Mouse (Mus musculus) ZHBTc4 (cell line): ENCODE data around the gene Chuk.
A peak's percentile ranks its signal among the peaks of the same experiment; 100 is the strongest.

Experiments
- DNase-seq: peaks from one replicate; pipeline ENCODE4 v3.0.0-alpha.2; 2011; ENCODE audit warnings: low read depth, low spot score

The Chuk gene

GRCm38 (mm10) chr19:44107661-44108521 is 611 bp upstream of the Chuk start:
- no peak for DNase-seq

GRCm38 (mm10) chr19:44104393-44104792 is 2.9 kb downstream of the Chuk start:
- DNase-seq: no peak

- no peak for DNase-seq
These were observed 4.3 kb downstream of the Chuk start for GRCm38 (mm10) chr19:44103001-44103400.

- DNase-seq: no peak
These were observed 6.4 kb downstream of the Chuk start for GRCm38 (mm10) chr19:44100840-44101239.

GRCm38 (mm10) chr19:44086278-44086677 is 21.0 kb downstream of the Chuk start:
- peak; percentile 69 for DNase-seq

- no peak for DNase-seq
These were observed 26.4 kb downstream of the Chuk start for GRCm38 (mm10) chr19:44080920-44081319.

GRCm38 (mm10) chr19:44080023-44080422 is 27.3 kb downstream of the Chuk start:
- DNase-seq: no peak

GRCm38 (mm10) chr19:44077024-44077423 is 30.3 kb downstream of the Chuk start:
- DNase-seq: no peak

GRCm38 (mm10) chr19:44076457-44076856 is 30.8 kb downstream of the Chuk start:
- no peak for DNase-seq

- DNase-seq: peak; percentile 76
These were observed 32.3 kb downstream of the Chuk start for GRCm38 (mm10) chr19:44074986-44075385.

- peak; percentile 58 for DNase-seq
These were observed 36.1 kb downstream of the Chuk start for GRCm38 (mm10) chr19:44071166-44071565.

- DNase-seq: no peak
These were observed 37.4 kb downstream of the Chuk start for GRCm38 (mm10) chr19:44069914-44070232.

- peak; percentile 91 for DNase-seq
These were observed 38.0 kb downstream of the Chuk start, which contains the start of gene Erlin1 for GRCm38 (mm10) chr19:44069121-44069913. Erlin1 (minus strand) TSS chr19:44069785.

- no peak for DNase-seq
These were observed 39.0 kb downstream of the Chuk start for GRCm38 (mm10) chr19:44068232-44068631.

GRCm38 (mm10) chr19:44067323-44068049 is 39.8 kb downstream of the Chuk start:
- no peak for DNase-seq

- DNase-seq: no peak
These were observed 42.5 kb downstream of the Chuk start for GRCm38 (mm10) chr19:44064734-44065133.

- DNase-seq: no peak
These were observed 43.5 kb downstream of the Chuk start for GRCm38 (mm10) chr19:44063773-44064172.

- no peak for DNase-seq
These were observed 47.1 kb downstream of the Chuk start for GRCm38 (mm10) chr19:44060226-44060625.

- DNase-seq: no peak
These were observed 52.0 kb downstream of the Chuk start for GRCm38 (mm10) chr19:44055173-44055826.

GRCm38 (mm10) chr19:44050388-44050787 is 56.9 kb downstream of the Chuk start:
- DNase-seq: no peak

- peak; percentile 95 for DNase-seq
These were observed 58.0 kb downstream of the Chuk start for GRCm38 (mm10) chr19:44049282-44049681.

GRCm38 (mm10) chr19:44045847-44046246 is 61.4 kb downstream of the Chuk start:
- DNase-seq: no peak
